In the genomic region with DNA sequence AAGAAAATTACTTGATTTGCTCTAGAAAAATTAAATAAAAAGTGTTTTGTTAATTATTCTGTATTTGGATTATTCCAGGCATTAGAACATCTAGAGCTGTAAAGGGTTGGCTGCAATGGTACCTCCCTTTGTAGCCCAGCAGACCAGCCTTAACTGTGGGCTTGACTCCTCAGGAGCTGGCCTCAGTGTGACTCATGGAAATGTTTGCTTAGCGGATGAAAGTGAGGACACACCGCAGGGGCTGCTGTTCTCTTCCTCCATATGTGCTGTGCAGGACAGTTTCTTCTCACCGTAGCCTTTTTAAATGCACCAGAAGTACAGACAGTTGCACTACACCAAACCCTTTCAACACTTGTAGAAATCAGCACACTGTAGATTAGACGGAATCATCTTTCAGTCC, we compare ENCODE assay signal across 15 mouse cellular contexts. TPM values are rescaled to one million over a fixed set of nuclear protein-coding genes. Genes with fewer than 3 reads are reported as not detected.
A peak's percentile ranks its signal among the peaks of the same experiment; 100 is the strongest.
DNase-seq lines count a peak whose midpoint lies in the region.
"Had no signal": no experiment of that assay in that cellular context is flagged by ENCODE, and none has a peak within 500 bp of the region (broad histone marks: within the 10 kb centered on the region; RNA-seq: fewer than 3 reads in every experiment).

No protein-coding gene starts in this region.

- peak; percentile 9 for DNase-seq in cerebellum, adult 18-20 months
- no peak for DNase-seq in cerebellum, postnatal 4 days (ENCODE audit: low spot score in 2 of 2)
- peak; percentile 48 to 67 for DNase-seq in frontal cortex, adult 2 months (ENCODE audit: extremely low spot score in 1 of 2, low spot score in 1 of 2)
- DNase-seq in frontal cortex, postnatal 25 days (ENCODE audit: low spot score in 2 of 2): no peak
- DNase-seq in 416B (ENCODE audit: low read depth): peak; percentile 65
- peak; percentile 81 for DNase-seq in brain, adult 2 months (ENCODE audit: low read depth, low spot score)
- no peak for DNase-seq in adrenal gland, postnatal 4 days (ENCODE audit: low spot score in 2 of 2)
- no peak for DNase-seq in thymus, postnatal 25 days
- DNase-seq: adrenal gland, adult 2 months; heart, postnatal 14 days; kidney, adult 9 months; kidney, postnatal 36 days; lung, embryonic 14.5 days; lung, postnatal 36 days; thymus, postnatal 4 days had no signal

RNA-seq across cellular contexts. Expression of a gene that starts 58.4 kb away (rescaled TPM):
- 29.1 and 32.7 TPM in 2 replicates for polyA plus RNA-seq in frontal cortex, adult 2 months (2012; rRNA removed)
- 10 to 100 TPM; 25.7 to 28.1 TPM for total RNA-seq in adrenal gland, postnatal 4 days (2021)

Comparison
In these comparisons a context has a peak if more than half of its experiments do, and no peak if none do; other contexts are left out.
1. DNase-seq: peak in cerebellum, adult 18-20 months (2 of 2), frontal cortex, adult 2 months (2 of 2), 416B (single experiment) and brain, adult 2 months (single experiment); none in cerebellum, postnatal 4 days (0 of 2), frontal cortex, postnatal 25 days (0 of 2), adrenal gland, postnatal 4 days (0 of 2) and thymus, postnatal 25 days (single experiment).